Mouse (Mus musculus) liver, embryonic 13.5 days (tissue): ENCODE results near the gene Lpxn. TPM values are rescaled to one million over a fixed set of nuclear protein-coding genes. Genes with fewer than 3 reads are reported as not detected.

Experiments used
- polyA plus RNA-seq: library from polyadenylated mRNA; unstranded; fragments of >200 nt; fragmentation: Nextera tagmentation; extraction: Ambion mirVana; gene quantifications from 2 replicates; pipeline ENCODE4 v1.2.1, GENCODE M21; 2015

Lpxn gene
- polyA plus RNA-seq, 1 experiment from 2014 or later = 1.5 TPM

Other genes starting within 250 kb of the Lpxn start
- 1.5 and 1.8 TPM in 2 replicates for gene Gm4952, start 196.2 kb upstream of the Lpxn start, polyA plus RNA-seq
- gene Glyat, start 162.9 kb upstream of the Lpxn start, polyA plus RNA-seq = 0.16 and 0.23 TPM in 2 replicates
- gene Olfr1442, start 125.8 kb upstream of the Lpxn start, polyA plus RNA-seq = not detected in 2 replicates
- gene Olfr1443, start 118.1 kb upstream of the Lpxn start, polyA plus RNA-seq = not detected in 2 replicates
- gene Keg1, start 100.4 kb upstream of the Lpxn start, polyA plus RNA-seq = 1.5 and 1.7 TPM in 2 replicates
- 0.69 and 0.81 TPM in 2 replicates for gene Cntf, start 30.6 kb upstream of the Lpxn start, polyA plus RNA-seq
- 8.4 and 9.2 TPM in 2 replicates for gene Zfp91, start 67 bp upstream of the Lpxn start, polyA plus RNA-seq
- gene Gm5244, start 50.5 kb downstream of the Lpxn start, polyA plus RNA-seq = not detected in 2 replicates
- not detected in 2 replicates for gene Olfr1444, start 61.1 kb downstream of the Lpxn start, polyA plus RNA-seq
- gene Olfr1445, start 87.7 kb downstream of the Lpxn start, polyA plus RNA-seq = not detected in 2 replicates
- not detected in 2 replicates for gene Olfr1446, start 97.3 kb downstream of the Lpxn start, polyA plus RNA-seq
- not detected in 2 replicates for gene Olfr1447, start 107.5 kb downstream of the Lpxn start, polyA plus RNA-seq
- gene Olfr1448, start 128.2 kb downstream of the Lpxn start, polyA plus RNA-seq = not detected in 2 replicates
- gene Olfr1449, start 134.6 kb downstream of the Lpxn start, polyA plus RNA-seq = not detected in 2 replicates
- not detected in 2 replicates for gene Olfr1450, start 154.1 kb downstream of the Lpxn start, polyA plus RNA-seq
- not detected in 2 replicates for gene Olfr1451, start 198.8 kb downstream of the Lpxn start, polyA plus RNA-seq
- gene Olfr1453, start 232.1 kb downstream of the Lpxn start, polyA plus RNA-seq = not detected in 2 replicates